ENCODE assay signal across 9 mouse cellular contexts in genomic region chr8:93059185-93059584, GRCm38 (mm10). TPM values are rescaled to one million over a fixed set of nuclear protein-coding genes. Genes with fewer than 3 reads are reported as not detected.
DNase-seq lines count a peak whose midpoint lies in the region; ATAC-seq lines count a peak whose summit lies in the region.
"Had no signal": no experiment of that assay in that cellular context is flagged by ENCODE, and none has a peak within 500 bp of the region (broad histone marks: within the 10 kb centered on the region; RNA-seq: fewer than 3 reads in every experiment).

No protein-coding gene starts in this region.

- H3K36me3 ChIP-seq in midbrain, embryonic 10.5 days, result no peaks in the 10 kb centered on the region
- no peaks in the 10 kb centered on the region for H3K36me3 ChIP-seq in midbrain, embryonic 15.5 days (replicated peaks)

- peak; percentile 59 for DNase-seq in midbrain, embryonic 10.5 days (ENCODE audit: low spot score)
- DNase-seq in adrenal gland, postnatal 10 days, result peak; percentile 73
- peak; percentile 57 for DNase-seq in embryo, embryonic 9.5 days (ENCODE audit: extremely low spot score)
- peak; percentile 78 for DNase-seq in kidney, postnatal 10 days
- peak; percentile 23 to 46 for DNase-seq in lung, adult 18-20 months
- DNase-seq in right cerebral cortex, postnatal 4 days, result peak; percentile 69
- DNase-seq in spleen, postnatal 36 days (ENCODE audit: low spot score in 2 of 2), result no peak

- WGBS in midbrain, embryonic 10.5 days, result 16% methylated on average over 2 of the region's 2 CpGs
- 26% methylated on average over 2 of the region's 2 CpGs for WGBS in midbrain, embryonic 15.5 days

- H3K4me2 ChIP-seq in midbrain, embryonic 15.5 days, result no peak overlapping the region

- no peak overlapping the region for H3K9ac ChIP-seq in midbrain, embryonic 15.5 days

- no peak overlapping the region for H3K27ac ChIP-seq in midbrain, embryonic 10.5 days (replicated peaks)
- no peak overlapping the region for H3K27ac ChIP-seq in midbrain, embryonic 15.5 days

- ATAC-seq in midbrain, embryonic 15.5 days (replicated peaks), result no peak

- H3K4me1 ChIP-seq in midbrain, embryonic 10.5 days, result no peaks in the 10 kb centered on the region
- H3K4me1 ChIP-seq in midbrain, embryonic 15.5 days, result no peaks in the 10 kb centered on the region

- no peak overlapping the region for H3K4me3 ChIP-seq in midbrain, embryonic 10.5 days
- H3K4me3 ChIP-seq in midbrain, embryonic 15.5 days, result no peak overlapping the region
- H3K4me3 ChIP-seq: erythroblast, embryonic 14.5 days had no signal

- no peaks in the 10 kb centered on the region for H3K27me3 ChIP-seq in midbrain, embryonic 10.5 days (ENCODE audit: low read depth, poor library complexity, severe bottlenecking)
- H3K27me3 ChIP-seq in midbrain, embryonic 15.5 days (replicated peaks), result no peaks in the 10 kb centered on the region

- no peaks in the 10 kb centered on the region for H3K9me3 ChIP-seq in midbrain, embryonic 10.5 days (replicated peaks)
- H3K9me3 ChIP-seq in midbrain, embryonic 15.5 days, result no peaks in the 10 kb centered on the region

RNA-seq across cellular contexts. Expression of gene Ces1a, which starts 11.2 kb away (rescaled TPM):
- not detected in 2 replicates for polyA plus RNA-seq in midbrain, embryonic 10.5 days (2016; fragmentation: Nextera tagmentation; extraction: Ambion mirVana)
- polyA plus RNA-seq in midbrain, embryonic 15.5 days (2015; fragmentation: Nextera tagmentation; extraction: Ambion mirVana), result not detected in 2 replicates
- total RNA-seq in adrenal gland, postnatal 10 days (2021), result not detected
- polyA plus RNA-seq: erythroblast, embryonic 14.5 days had no signal

RNA-seq across cellular contexts. Expression of gene Ces1b, which starts 20.6 kb away (rescaled TPM):
- not detected in 2 replicates for polyA plus RNA-seq in midbrain, embryonic 10.5 days (2016; fragmentation: Nextera tagmentation; extraction: Ambion mirVana)
- not detected in 2 replicates for polyA plus RNA-seq in midbrain, embryonic 15.5 days (2015; fragmentation: Nextera tagmentation; extraction: Ambion mirVana)
- total RNA-seq in adrenal gland, postnatal 10 days (2021), result 10 to 100 TPM in 1 of 2 experiments, 1 to 10 TPM in 1; 6.1 to 13.3 TPM
- polyA plus RNA-seq: erythroblast, embryonic 14.5 days had no signal

Comparison
In these comparisons a context has a peak if more than half of its experiments do, and no peak if none do; other contexts are left out.
1. DNase-seq: peak in midbrain, embryonic 10.5 days (single experiment), adrenal gland, postnatal 10 days (single experiment), embryo, embryonic 9.5 days (single experiment), kidney, postnatal 10 days (single experiment), lung, adult 18-20 months (2 of 2) and right cerebral cortex, postnatal 4 days (single experiment); none in spleen, postnatal 36 days (0 of 2).